Mouse (Mus musculus) thymus, adult 18-20 months (tissue): ENCODE measurements around the gene Sprr2b.
"Not testable (repeated sequence)": the region's sequence is repeated elsewhere in the genome, so short reads cannot be mapped to it uniquely, and the experiment has no call there.

Source experiments
- DNase-seq, 2 experiments: peaks; one replicate each; pipeline ENCODE4 v3.0.0; 2022; ENCODE audit warnings: mixed read lengths in 2 of 2

Sprr2b gene

GRCm38 (mm10) chr3:92316320-92316719, at the start of gene Sprr2b:
Gene Sprr2b (plus strand): TSS chr3:92316620.
- no peak for DNase-seq

- not testable (repeated sequence) for DNase-seq
Measured at GRCm38 (mm10) chr3:92271414-92271985, 44.9 kb upstream of the Sprr2b start.

- not testable (repeated sequence) for DNase-seq
Measured at GRCm38 (mm10) chr3:92273504-92273903, 42.9 kb upstream of the Sprr2b start.

GRCm38 (mm10) chr3:92274018-92274417, 42.4 kb upstream of the Sprr2b start:
- DNase-seq, result not testable (repeated sequence)

- DNase-seq, result not testable (repeated sequence)
Measured at GRCm38 (mm10) chr3:92279663-92280062, 36.8 kb upstream of the Sprr2b start.

- DNase-seq, result not testable (repeated sequence)
Measured at GRCm38 (mm10) chr3:92280963-92281606, 35.3 kb upstream of the Sprr2b start.

- not testable (repeated sequence) for DNase-seq
Measured at GRCm38 (mm10) chr3:92285101-92285500, 31.3 kb upstream of the Sprr2b start, which contains the start of gene Sprr2a3. Gene Sprr2a3 (plus strand): TSS chr3:92285417.

- peak in 1 of 2 experiments; percentile 0 for DNase-seq
Measured at GRCm38 (mm10) chr3:92288489-92288888, 27.9 kb upstream of the Sprr2b start.

- no peak for DNase-seq
Measured at GRCm38 (mm10) chr3:92307406-92307805, 9.0 kb upstream of the Sprr2b start.

- no peak for DNase-seq
Measured at GRCm38 (mm10) chr3:92317384-92317783, 964 bp downstream of the Sprr2b start.

GRCm38 (mm10) chr3:92336278-92336677, 19.9 kb downstream of the Sprr2b start:
- DNase-seq, result no peak

- DNase-seq, result no peak
Measured at GRCm38 (mm10) chr3:92338840-92339239, 22.4 kb downstream of the Sprr2b start, which contains the start of gene Sprr2d. Gene Sprr2d (plus strand): TSS chr3:92339140.

GRCm38 (mm10) chr3:92351843-92352242, 35.4 kb downstream of the Sprr2b start, which contains the start of gene Sprr2e:
Gene Sprr2e (plus strand): TSS chr3:92352143.
- DNase-seq, result no peak

- no peak for DNase-seq
Measured at GRCm38 (mm10) chr3:92361619-92362018, 45.2 kb downstream of the Sprr2b start.

GRCm38 (mm10) chr3:92364887-92365286, 48.5 kb downstream of the Sprr2b start, which contains the start of gene Sprr2f:
Gene Sprr2f (plus strand): TSS chr3:92365187.
- no peak for DNase-seq
